Mouse (Mus musculus) stomach, adult 2 months (tissue): ENCODE measurements around the gene Mettl8. TPM values are rescaled to one million over a fixed set of nuclear protein-coding genes. Genes with fewer than 3 reads are reported as not detected.

Experiments
- polyA plus RNA-seq: library from polyadenylated mRNA; depleted of rRNA; stranded (reverse); fragments of >200 nt; gene quantifications from 2 replicates; pipeline ENCODE4 v1.2.3, GENCODE M21; 2012; rRNA removed

Mettl8 gene
- 0.90 and 1.4 TPM in 2 replicates for polyA plus RNA-seq

DNA sequence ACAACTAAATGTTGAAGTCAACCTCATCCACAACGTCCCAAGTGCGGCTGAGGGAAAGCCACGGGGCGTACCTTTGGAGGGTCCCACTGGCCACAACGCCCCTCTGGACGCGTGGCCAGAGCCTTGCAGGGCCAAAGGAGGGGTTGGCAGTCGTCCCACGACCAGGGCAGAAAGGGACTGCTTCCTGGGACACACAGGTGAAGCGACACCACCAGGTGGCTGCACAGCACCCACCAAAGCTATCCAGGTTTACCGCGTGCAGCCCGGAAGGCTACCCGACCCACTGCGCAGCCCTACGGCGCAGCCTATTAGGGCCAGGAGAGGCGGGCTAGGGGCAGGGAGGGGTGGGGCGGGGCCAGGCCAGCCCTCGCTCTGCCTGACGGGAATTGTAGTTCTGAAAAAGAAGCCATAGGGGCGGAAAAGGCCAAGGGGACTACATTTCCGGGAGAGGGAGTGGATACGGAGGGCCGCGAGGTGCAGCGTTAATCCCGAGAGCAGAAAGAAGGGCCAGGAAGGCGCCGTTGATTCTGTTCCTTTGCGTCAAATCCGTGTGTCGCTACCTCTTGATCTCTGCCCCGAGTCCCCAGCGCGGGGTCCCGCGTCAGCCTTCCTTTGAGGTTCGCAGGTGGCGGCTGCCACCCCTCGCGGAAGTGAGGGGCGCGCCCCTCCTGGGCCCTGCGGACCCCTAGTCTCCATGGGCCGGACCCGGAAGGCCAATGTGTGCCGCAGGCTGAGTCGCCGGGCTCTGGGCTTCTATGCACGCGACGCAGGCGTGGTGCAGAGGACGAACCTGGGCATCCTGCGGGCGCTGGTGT, at the start of gene Mettl8, which contains the start of gene Dcaf17:
TSS of gene Mettl8 (minus strand) at position 284 of the 815 bp plus-strand sequence.
TSS of gene Dcaf17 (plus strand) at position 29 of the 815 bp plus-strand sequence.

Other genes with a start within 250 kb of the Mettl8 start
- gene Tlk1, start 229.9 kb downstream of the Mettl8 start, polyA plus RNA-seq: 1.1 and 1.7 TPM in 2 replicates
- 1.2 and 1.7 TPM in 2 replicates for gene Dcaf17, start 255 bp downstream of the Mettl8 start, polyA plus RNA-seq
- gene Cybrd1, start 62.3 kb upstream of the Mettl8 start, polyA plus RNA-seq: 15.3 and 17.6 TPM in 2 replicates
- 1.5 and 3.1 TPM in 2 replicates for gene Dync1i2, start 156.1 kb upstream of the Mettl8 start, polyA plus RNA-seq